Mouse (Mus musculus): ENCODE measurements around the gene Laptm5. TPM values are rescaled to one million over a fixed set of nuclear protein-coding genes. Genes with fewer than 3 reads are reported as not detected.
A peak's percentile ranks its signal among the peaks of the same experiment; 100 is the strongest.

The Laptm5 gene
- polyA plus RNA-seq, 1 experiment from 2014 or later: 42.5 TPM

DNA sequence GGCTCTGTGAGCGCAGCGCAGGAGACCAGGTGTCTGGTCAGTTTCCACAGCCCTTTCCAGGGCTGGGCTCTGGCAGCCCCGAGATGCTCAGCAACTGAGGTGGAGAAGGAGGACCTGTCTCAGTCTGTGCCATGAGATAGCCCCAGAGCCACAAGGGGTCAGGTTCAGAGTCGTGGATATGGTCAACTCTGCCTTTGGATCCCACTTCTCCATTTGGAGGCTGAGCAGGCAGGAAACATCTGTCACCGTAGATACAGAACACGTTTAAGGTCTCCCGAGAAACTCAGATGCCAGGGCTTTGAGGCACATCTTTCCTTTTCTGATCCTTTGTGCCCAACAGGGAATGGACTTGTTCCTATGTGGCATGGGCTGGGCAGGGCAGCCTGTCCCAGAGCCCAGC, 31.9 kb downstream of the Laptm5 start:
- Histone ChIP-seq H3K4me1 (ENCODE audit: insufficient read depth) (no peaks in the 10 kb centered on the region), H3K9me3 (ENCODE audit: low read depth, low read length) (no peaks in the 10 kb centered on the region), H3K4me2 (no peak overlapping the region), H3K36me3 (ENCODE audit: insufficient read depth) (no peaks in the 10 kb centered on the region), H3K4me3 (ENCODE audit: low read depth, low read length) (no peak overlapping the region), H3K27ac (ENCODE audit: low read depth) (no peak overlapping the region), H3K27me3 (ENCODE audit: insufficient read depth, low read length) (no peaks in the 10 kb centered on the region), H3K9ac (no peak overlapping the region)
- ATAC-seq (ENCODE audit: insufficient read depth) (no peak), DNase-seq (no peak)
- WGBS: 69% methylated on average over 7 of the region's 7 CpGs
- no peak for TF ChIP-seq CTCF (IDR thresholded peaks at IDR 0.05; ENCODE audit: low read depth)

DNA sequence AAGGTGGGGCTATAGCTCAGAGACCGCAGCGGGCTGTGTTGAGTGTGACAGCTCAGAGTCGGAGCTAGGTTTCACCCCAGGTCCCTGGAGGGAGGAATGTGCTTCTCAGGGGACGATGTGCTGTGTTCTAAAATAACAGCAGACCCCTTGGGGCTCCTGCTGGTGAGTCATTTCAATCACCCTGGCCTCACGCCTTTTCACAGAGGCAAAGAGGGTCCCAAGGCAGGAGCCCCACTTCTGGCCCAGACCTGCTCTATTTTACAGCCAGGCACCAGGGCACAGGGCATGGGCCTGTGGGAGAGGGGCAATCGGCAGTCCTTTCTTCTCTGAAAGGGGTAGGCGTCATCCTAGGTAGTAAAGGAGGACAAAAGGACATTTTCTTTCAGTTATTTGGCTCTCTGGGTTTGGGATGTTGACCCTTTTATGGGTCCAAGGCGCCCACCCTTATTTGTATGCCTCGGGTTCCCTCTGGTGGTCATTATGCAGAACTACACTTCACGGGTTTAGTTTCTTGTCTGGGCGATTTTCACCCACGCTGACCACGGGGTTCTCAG, 34.2 kb downstream of the Laptm5 start:
- Histone ChIP-seq H3K4me3 (ENCODE audit: low read depth, low read length) (no peak overlapping the region), H3K9me3 (ENCODE audit: low read depth, low read length) (no peaks in the 10 kb centered on the region), H3K4me1 (ENCODE audit: insufficient read depth) (no peaks in the 10 kb centered on the region), H3K4me2 (no peak overlapping the region), H3K9ac (no peak overlapping the region), H3K36me3 (ENCODE audit: insufficient read depth) (no peaks in the 10 kb centered on the region), H3K27ac (ENCODE audit: low read depth) (no peak overlapping the region), H3K27me3 (ENCODE audit: insufficient read depth, low read length) (no peaks in the 10 kb centered on the region)
- peak; percentile 88 for TF ChIP-seq CTCF (IDR thresholded peaks at IDR 0.05; ENCODE audit: low read depth)
- 21% methylated on average over 13 of the region's 13 CpGs for WGBS
- peak; percentile 81 for DNase-seq
- no peak for ATAC-seq (ENCODE audit: insufficient read depth)

DNA sequence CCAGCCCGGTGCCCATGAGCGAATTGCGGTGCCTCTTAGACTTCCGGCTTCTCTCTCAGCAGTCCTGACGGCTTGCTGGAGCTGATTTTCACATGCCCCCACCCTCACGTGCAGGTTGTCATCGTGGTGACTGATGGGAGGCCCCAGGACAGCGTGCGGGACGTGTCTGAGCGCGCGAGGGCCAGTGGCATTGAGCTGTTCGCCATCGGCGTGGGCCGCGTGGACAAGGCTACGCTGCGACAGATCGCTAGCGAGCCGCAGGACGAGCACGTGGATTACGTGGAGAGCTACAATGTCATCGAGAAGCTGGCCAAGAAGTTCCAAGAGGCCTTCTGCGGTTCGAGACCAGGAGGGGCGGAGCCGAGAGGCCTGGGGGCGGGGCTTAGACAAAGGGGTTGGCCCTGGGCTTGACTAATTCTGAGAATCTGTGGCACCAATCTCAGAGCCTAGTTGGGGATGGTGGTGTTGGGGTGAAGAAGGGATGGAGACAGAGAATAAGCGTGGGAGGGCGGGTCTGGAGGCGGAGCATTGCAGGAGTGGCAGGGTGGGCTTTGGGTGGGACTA, 37.0 kb downstream of the Laptm5 start:
- ATAC-seq (ENCODE audit: insufficient read depth) (no peak), DNase-seq (no peak)
- Histone ChIP-seq H3K4me3 (ENCODE audit: low read depth, low read length) (no peak overlapping the region), H3K4me1 (ENCODE audit: insufficient read depth) (no peaks in the 10 kb centered on the region), H3K36me3 (ENCODE audit: insufficient read depth) (no peaks in the 10 kb centered on the region), H3K4me2 (no peak overlapping the region), H3K27ac (ENCODE audit: low read depth) (no peak overlapping the region), H3K9ac (no peak overlapping the region), H3K9me3 (ENCODE audit: low read depth, low read length) (no peaks in the 10 kb centered on the region), H3K27me3 (ENCODE audit: insufficient read depth, low read length) (no peaks in the 10 kb centered on the region)
- no peak for TF ChIP-seq CTCF (IDR thresholded peaks at IDR 0.05; ENCODE audit: low read depth)
- 75% methylated on average over 35 of the region's 35 CpGs for WGBS

DNA sequence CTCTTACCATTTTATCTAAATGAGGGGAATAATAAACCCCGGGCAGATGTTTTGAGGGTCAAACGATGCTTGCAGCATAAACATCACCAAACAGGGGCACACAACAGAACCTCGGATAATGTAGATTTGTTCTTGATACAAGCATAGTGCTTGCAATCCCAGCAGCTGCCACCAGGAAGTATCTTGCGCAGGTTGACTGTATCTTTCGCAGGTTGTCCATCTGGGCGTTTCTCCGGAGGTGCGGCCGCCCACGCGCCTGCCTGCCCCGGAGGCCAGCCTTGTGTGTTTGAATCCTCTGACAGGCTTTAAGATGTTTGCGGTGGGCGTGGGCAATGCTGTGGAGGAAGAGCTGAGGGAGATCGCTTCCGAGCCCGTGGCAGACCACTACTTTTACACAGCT, 39.6 kb downstream of the Laptm5 start:
- TF ChIP-seq CTCF (IDR thresholded peaks at IDR 0.05; ENCODE audit: low read depth): peak; percentile 59
- H3K4me1 ChIP-seq (ENCODE audit: insufficient read depth): no peaks in the 10 kb centered on the region
- DNase-seq (peak; percentile 55), ATAC-seq (ENCODE audit: insufficient read depth) (no peak)
- H3K36me3 ChIP-seq (ENCODE audit: insufficient read depth): no peaks in the 10 kb centered on the region
- no peak overlapping the region for H3K9ac ChIP-seq
- 25% methylated on average over 17 of the region's 17 CpGs for WGBS
- H3K27ac ChIP-seq (ENCODE audit: low read depth): no peak overlapping the region
- no peaks in the 10 kb centered on the region for H3K9me3 ChIP-seq (ENCODE audit: low read depth, low read length)
- H3K4me3 ChIP-seq (ENCODE audit: low read depth, low read length): no peak overlapping the region
- no peak overlapping the region for H3K4me2 ChIP-seq
- H3K27me3 ChIP-seq (ENCODE audit: insufficient read depth, low read length): no peaks in the 10 kb centered on the region

DNA sequence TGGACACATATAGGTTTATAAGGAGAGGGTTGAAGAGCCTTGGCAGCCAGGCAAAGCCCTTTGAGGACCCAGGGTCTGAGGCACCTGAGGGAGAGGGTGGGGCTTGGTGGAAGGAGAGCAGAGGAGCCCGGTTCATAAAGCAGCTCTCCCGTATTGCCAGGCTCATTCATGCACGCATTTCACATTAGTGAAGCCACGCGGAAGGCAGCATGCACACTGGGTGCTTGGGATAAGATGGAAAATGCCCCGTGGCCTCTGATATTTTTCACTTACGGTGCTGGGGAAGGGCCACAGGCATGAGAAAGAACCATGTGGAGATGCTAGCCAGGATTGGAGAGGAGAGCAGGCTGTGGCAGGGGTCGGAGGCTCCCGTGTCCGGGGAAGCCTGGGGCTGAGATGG, 44.2 kb downstream of the Laptm5 start:
- no peak for DNase-seq
- ATAC-seq (ENCODE audit: insufficient read depth): no peak
- Histone ChIP-seq H3K4me2 (no peak overlapping the region), H3K27ac (ENCODE audit: low read depth) (no peak overlapping the region), H3K9me3 (ENCODE audit: low read depth, low read length) (no peaks in the 10 kb centered on the region), H3K4me1 (ENCODE audit: insufficient read depth) (no peaks in the 10 kb centered on the region), H3K27me3 (ENCODE audit: insufficient read depth, low read length) (no peaks in the 10 kb centered on the region), H3K36me3 (ENCODE audit: insufficient read depth) (no peaks in the 10 kb centered on the region), H3K9ac (no peak overlapping the region), H3K4me3 (ENCODE audit: low read depth, low read length) (no peak overlapping the region)
- no peak for TF ChIP-seq CTCF (IDR thresholded peaks at IDR 0.05; ENCODE audit: low read depth)
- WGBS: 77% methylated on average over 10 of the region's 10 CpGs

DNA sequence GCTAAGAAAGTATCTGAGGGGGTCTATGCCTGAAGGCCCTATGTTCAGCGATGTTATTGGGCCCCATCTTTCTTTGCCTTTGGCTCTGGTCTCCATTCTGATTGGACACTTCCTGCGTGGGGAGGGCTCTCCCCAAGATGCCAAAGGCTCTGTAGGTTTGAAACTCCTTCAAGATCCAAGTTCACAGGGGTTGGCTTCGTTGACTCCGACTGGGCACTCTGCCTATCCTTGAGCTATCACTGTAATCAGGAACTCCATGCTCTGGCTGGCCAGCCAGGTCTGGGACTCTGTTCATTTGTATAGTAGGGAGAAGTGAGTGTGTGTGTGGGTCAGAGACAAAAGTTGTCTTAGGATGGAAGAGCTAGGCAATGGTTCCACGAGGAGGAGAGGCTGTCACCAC, 45.9 kb downstream of the Laptm5 start:
- no peak overlapping the region for H3K9ac ChIP-seq
- H3K36me3 ChIP-seq (ENCODE audit: insufficient read depth): no peaks in the 10 kb centered on the region
- H3K9me3 ChIP-seq (ENCODE audit: low read depth, low read length): no peaks in the 10 kb centered on the region
- DNase-seq (no peak), ATAC-seq (ENCODE audit: insufficient read depth) (no peak)
- WGBS: 58% methylated on average over 5 of the region's 5 CpGs
- H3K4me3 ChIP-seq (ENCODE audit: low read depth, low read length): no peak overlapping the region
- H3K27me3 ChIP-seq (ENCODE audit: insufficient read depth, low read length): no peaks in the 10 kb centered on the region
- no peaks in the 10 kb centered on the region for H3K4me1 ChIP-seq (ENCODE audit: insufficient read depth)
- no peak overlapping the region for H3K27ac ChIP-seq (ENCODE audit: low read depth)
- no peak for TF ChIP-seq CTCF (IDR thresholded peaks at IDR 0.05; ENCODE audit: low read depth)
- H3K4me2 ChIP-seq: no peak overlapping the region

DNA sequence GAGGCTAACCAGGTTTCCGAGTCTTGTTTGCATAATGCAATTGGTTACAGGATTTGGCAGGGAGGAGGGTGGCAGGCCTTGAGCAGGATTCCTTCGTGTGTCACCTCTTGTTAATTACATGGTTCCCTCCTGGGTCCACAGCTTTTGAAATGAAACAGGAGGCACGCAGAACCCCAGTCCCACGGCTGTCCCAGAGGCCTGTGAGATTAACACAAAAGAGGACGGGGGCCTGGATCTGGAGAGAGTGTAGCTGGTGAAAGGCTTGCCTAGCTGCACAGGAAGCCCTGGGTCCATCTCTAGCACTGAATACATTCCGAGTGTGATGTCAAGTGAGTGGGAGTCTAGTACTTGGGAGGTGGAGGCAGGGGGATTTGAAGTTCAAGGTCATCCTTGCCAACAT, 46.8 kb downstream of the Laptm5 start:
- Histone ChIP-seq H3K4me2 (no peak overlapping the region), H3K9ac (no peak overlapping the region), H3K9me3 (ENCODE audit: low read depth, low read length) (no peaks in the 10 kb centered on the region), H3K4me3 (ENCODE audit: low read depth, low read length) (no peak overlapping the region), H3K27ac (ENCODE audit: low read depth) (no peak overlapping the region), H3K27me3 (ENCODE audit: insufficient read depth, low read length) (no peaks in the 10 kb centered on the region), H3K36me3 (ENCODE audit: insufficient read depth) (no peaks in the 10 kb centered on the region), H3K4me1 (ENCODE audit: insufficient read depth) (no peaks in the 10 kb centered on the region)
- no peak for TF ChIP-seq CTCF (IDR thresholded peaks at IDR 0.05; ENCODE audit: low read depth)
- 54% methylated on average over 6 of the region's 6 CpGs for WGBS
- no peak for ATAC-seq (ENCODE audit: insufficient read depth)
- no peak for DNase-seq
